Mouse (Mus musculus): ENCODE results near the gene Gm21988.

DNA sequence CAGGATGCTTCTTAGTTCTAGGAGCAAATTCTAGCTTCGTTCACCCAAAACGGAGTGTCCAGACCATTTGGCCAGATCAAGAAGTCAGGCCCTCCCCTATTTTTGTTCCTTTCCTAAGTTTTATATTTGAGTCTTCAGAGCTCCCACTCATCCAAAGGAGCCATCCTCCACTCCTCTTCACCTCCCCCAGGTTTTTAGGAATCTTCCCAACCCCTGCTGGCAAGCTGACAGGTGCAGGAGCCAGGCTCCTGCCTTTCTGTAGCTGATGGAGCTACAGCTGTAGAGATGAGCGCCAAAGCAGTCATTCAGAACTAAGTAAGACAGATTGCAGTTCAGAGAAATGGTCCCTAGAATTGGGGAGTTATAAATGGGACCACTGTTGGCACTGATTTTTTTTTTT is 39.3 kb upstream of the Gm21988 start:
- TF ChIP-seq CTCF (IDR thresholded peaks at IDR 0.05; ENCODE audit: borderline replicate concordance, extremely low read depth, insufficient read depth, insufficient read length) (no peak), POLR2A (IDR thresholded peaks at IDR 0.05; ENCODE audit: borderline replicate concordance, extremely low read depth, insufficient read depth, insufficient read length, poor library complexity, severe bottlenecking) (no peak)
